Mouse (Mus musculus) limb, embryonic 12.5 days (tissue): Measurements from ENCODE around the gene Ssbp2. TPM values are rescaled to one million over a fixed set of nuclear protein-coding genes. Genes with fewer than 3 reads are reported as not detected.

Source experiments
- ATAC-seq: fragments of 200-750 bp; cut with Nextera tagmentation; 2 replicates; pipeline ENCODE4 v1.8.0; 2017; ENCODE audit warnings: low read depth, moderate TSS enrichment; ENCODE audit not compliant: insufficient number of reproducible peaks, insufficient read depth, low FRiP score, low TSS enrichment
- H3K27ac ChIP-seq: fragments of 300-500 bp; sonication (generic); 2 replicates; pipeline ENCODE4 v1.5.1; 2016; ENCODE audit warnings: mild to moderate bottlenecking, moderate library complexity
- H3K27me3 ChIP-seq: fragments of 300-500 bp; sonication (generic); 2 replicates; pipeline ENCODE4 v1.6.1; 2016; ENCODE audit warnings: mild to moderate bottlenecking, moderate library complexity
- H3K36me3 ChIP-seq: fragments of 300-500 bp; sonication (generic); 2 replicates; pipeline ENCODE4 v1.6.1; 2016; ENCODE audit warnings: mild to moderate bottlenecking, moderate library complexity
- H3K4me1 ChIP-seq: fragments of 300-500 bp; sonication (generic); replicated peaks from 2 replicates; pipeline ENCODE4 v1.6.1; 2016
- H3K4me2 ChIP-seq: fragments of 300-500 bp; sonication (generic); 2 replicates; pipeline ENCODE4 v1.6.1; 2016; ENCODE audit warnings: mild to moderate bottlenecking, moderate library complexity
- H3K4me3 ChIP-seq: fragments of 300-500 bp; sonication (generic); replicated peaks from 2 replicates; pipeline ENCODE4 v1.5.1; 2016; ENCODE audit warnings: mild to moderate bottlenecking
- H3K9ac ChIP-seq: fragments of 300-500 bp; sonication (generic); replicated peaks from 2 replicates; pipeline ENCODE4 v1.6.1; 2016; ENCODE audit warnings: mild to moderate bottlenecking, moderate library complexity
- H3K9me3 ChIP-seq: fragments of 300-500 bp; sonication (generic); 2 replicates; pipeline ENCODE4 v1.6.1; 2016; ENCODE audit warnings: mild to moderate bottlenecking, moderate library complexity
- WGBS: fragments of 180-500 bp; shearing (Covaris S2); methylation state at CpG from one replicate; pipeline ENCODE4 v1.1.7; 2016; 5-methylcytosine and 5-hydroxymethylcytosine counted together
- microRNA-seq: library from miRNA; unstranded; fragments of <30 nt; microRNA quantifications from one replicate; pipeline ENCODE4, GENCODE M21; 2017
- polyA plus RNA-seq: library from polyadenylated mRNA; unstranded; fragments of >200 nt; fragmentation: Nextera tagmentation; extraction: Ambion mirVana; gene quantifications from 2 replicates; pipeline ENCODE4 v1.2.1, GENCODE M21; 2016

The Ssbp2 gene
- polyA plus RNA-seq, 1 experiment from 2014 or later = 235 TPM

GRCm38 (mm10) chr13:91737191-91737590 lies 277.1 kb downstream of the Ssbp2 start:
- H3K27me3 ChIP-seq = peaks cover 21% of the 10 kb centered on the region
- no peak overlapping the region for H3K4me3 ChIP-seq
- H3K4me2 ChIP-seq = no peak overlapping the region
- no peaks in the 10 kb centered on the region for H3K9me3 ChIP-seq
- 95% methylated on average over 1 of the region's 1 CpGs for WGBS
- peaks cover 7% of the 10 kb centered on the region for H3K4me1 ChIP-seq
- H3K27ac ChIP-seq = no peak overlapping the region
- no peak overlapping the region for H3K9ac ChIP-seq
- H3K36me3 ChIP-seq = no peaks in the 10 kb centered on the region
- ATAC-seq = no peak

- H3K27ac ChIP-seq = no peak overlapping the region
- H3K4me2 ChIP-seq = peak overlapping the region; percentile 84
- H3K9ac ChIP-seq = no peak overlapping the region; the same call in 1 of the 2 replicates
- H3K4me3 ChIP-seq = peak overlapping the region; percentile 42
- no peaks in the 10 kb centered on the region for H3K9me3 ChIP-seq
- peaks cover 21% of the 10 kb centered on the region for H3K27me3 ChIP-seq
- 71% methylated on average over 6 of the region's 6 CpGs for WGBS
- H3K36me3 ChIP-seq = no peaks in the 10 kb centered on the region
- peaks cover 7% of the 10 kb centered on the region for H3K4me1 ChIP-seq
- no peak for ATAC-seq
These were observed 280.8 kb downstream of the Ssbp2 start for GRCm38 (mm10) chr13:91740851-91741250.

- Histone ChIP-seq H3K4me1 (peaks cover 7% of the 10 kb centered on the region), H3K4me3 (peak within 1 kb of the TSS; percentile 42), H3K4me2 (peak within 1 kb of the TSS; percentile 84), H3K9me3 (no peaks in the 10 kb centered on the region), H3K27me3 (peaks cover 21% of the 10 kb centered on the region), H3K9ac (peak within 1 kb of the TSS; percentile 59), H3K27ac (no peak within 1 kb of the TSS), H3K36me3 (no peaks in the 10 kb centered on the region)
- ATAC-seq = no peak
- WGBS = 9% methylated on average over 45 of the region's 45 CpGs
These were observed 281.4 kb downstream of the Ssbp2 start, which contains the start of gene Acot12 for GRCm38 (mm10) chr13:91741280-91742047. TSS of gene Acot12 (plus strand) at chr13:91741512.

- H3K36me3 ChIP-seq = no peaks in the 10 kb centered on the region
- H3K9me3 ChIP-seq = no peaks in the 10 kb centered on the region
- 91% methylated on average over 3 of the region's 3 CpGs for WGBS
- no peak overlapping the region for H3K9ac ChIP-seq
- H3K27ac ChIP-seq = no peak overlapping the region
- H3K27me3 ChIP-seq = peaks cover 21% of the 10 kb centered on the region
- ATAC-seq = no peak
- no peak overlapping the region for H3K4me3 ChIP-seq
- no peak overlapping the region for H3K4me2 ChIP-seq
- peaks cover 7% of the 10 kb centered on the region for H3K4me1 ChIP-seq
These were observed 283.1 kb downstream of the Ssbp2 start for GRCm38 (mm10) chr13:91743180-91743579.

GRCm38 (mm10) chr13:91746470-91746869 lies 286.4 kb downstream of the Ssbp2 start:
- Histone ChIP-seq H3K36me3 (no peaks in the 10 kb centered on the region), H3K4me3 (no peak overlapping the region), H3K27ac (no peak overlapping the region), H3K9me3 (no peaks in the 10 kb centered on the region), H3K4me2 (no peak overlapping the region), H3K9ac (no peak overlapping the region), H3K4me1 (peaks cover 4% of the 10 kb centered on the region), H3K27me3 (peaks cover 7% of the 10 kb centered on the region)
- 89% methylated on average over 5 of the region's 5 CpGs for WGBS
- no peak for ATAC-seq

- ATAC-seq = no peak
- H3K36me3 ChIP-seq = no peaks in the 10 kb centered on the region
- no peak overlapping the region for H3K4me3 ChIP-seq
- no peaks in the 10 kb centered on the region for H3K4me1 ChIP-seq
- no peak overlapping the region for H3K27ac ChIP-seq
- no peak overlapping the region for H3K4me2 ChIP-seq
- no peaks in the 10 kb centered on the region for H3K27me3 ChIP-seq
- 90% methylated on average over 2 of the region's 2 CpGs for WGBS
- no peak overlapping the region for H3K9ac ChIP-seq
- no peaks in the 10 kb centered on the region for H3K9me3 ChIP-seq
These were observed 288.3 kb downstream of the Ssbp2 start for GRCm38 (mm10) chr13:91748401-91748800.

GRCm38 (mm10) chr13:91749981-91750380 lies 289.9 kb downstream of the Ssbp2 start:
- no peaks in the 10 kb centered on the region for H3K4me1 ChIP-seq
- H3K9me3 ChIP-seq = no peaks in the 10 kb centered on the region
- no peaks in the 10 kb centered on the region for H3K36me3 ChIP-seq
- no peaks in the 10 kb centered on the region for H3K27me3 ChIP-seq
- no peak for ATAC-seq
- H3K27ac ChIP-seq = no peak overlapping the region
- 87% methylated on average over 4 of the region's 4 CpGs for WGBS
- H3K4me3 ChIP-seq = no peak overlapping the region
- H3K9ac ChIP-seq = no peak overlapping the region
- H3K4me2 ChIP-seq = no peak overlapping the region

Small RNAs within 50 kb of the gene (microRNA-seq; reads per million reads assigned to microRNA genes)
- gene Gm27656 = not detected

Other genes starting within 250 kb of the Ssbp2 start
- gene Atg10, start 236.3 kb upstream of the Ssbp2 start, polyA plus RNA-seq = 15.4 and 16.1 TPM in 2 replicates